Mouse (Mus musculus) adipocyte (in vitro differentiated cells): ENCODE results near the gene Lpar5.
A peak's percentile ranks its signal among the peaks of the same experiment; 100 is the strongest.

Experiments
- DNase-seq: peaks from one replicate; pipeline ENCODE4 v3.0.0-alpha.2; 2016; ENCODE audit warnings: low spot score

The Lpar5 gene

GRCm38 (mm10) chr6:125129710-125130402 is 62.1 kb downstream of the Lpar5 start:
- no peak for DNase-seq

- peak; percentile 97 for DNase-seq
These were observed 63.8 kb downstream of the Lpar5 start, which contains the start of gene Nop2 for GRCm38 (mm10) chr6:125131302-125132156. Gene Nop2 (plus strand): TSS chr6:125131909.
